Mouse (Mus musculus): Measurements from ENCODE around the gene Ldoc1. TPM values are rescaled to one million over a fixed set of nuclear protein-coding genes. Genes with fewer than 3 reads are reported as not detected.
A peak's percentile ranks its signal among the peaks of the same experiment; 100 is the strongest.

Ldoc1 gene
- polyA plus RNA-seq (2014; fragmentation: Nextera tagmentation; extraction: Ambion mirVana): 0.60 and 0.79 TPM in 2 replicates

GRCm38 (mm10) chrX:61709302-61710033, at the start of gene Ldoc1:
Gene Ldoc1 (plus strand): TSS chrX:61709497.
- DNase-seq (ENCODE audit: low spot score) (peak; percentile 30), ATAC-seq (ENCODE audit: insufficient number of reproducible peaks, low FRiP score, low TSS enrichment, low read depth) (0 out of 2 replicates have a peak, but pooled peaks have one; percentile 60)
- H3K4me1 ChIP-seq (ENCODE audit: control insufficient read depth, insufficient read depth, low read length): no peaks in the 10 kb centered on the region
- H3K9me3 ChIP-seq (ENCODE audit: control insufficient read depth, low read length): no peaks in the 10 kb centered on the region
- no peaks in the 10 kb centered on the region for H3K27me3 ChIP-seq (ENCODE audit: control insufficient read depth, insufficient read depth, low read length)
- H3K36me3 ChIP-seq (ENCODE audit: control insufficient read depth, insufficient read depth, low read length): no peaks in the 10 kb centered on the region
- 39% methylated on average over 34 of the region's 34 CpGs for WGBS
- no peak within 1 kb of the TSS for H3K9ac ChIP-seq (ENCODE audit: low read length)
- H3K4me3 ChIP-seq (ENCODE audit: low read depth, low read length): peak within 1 kb of the TSS; percentile 16; the same call in 1 of the 2 replicates
- H3K4me2 ChIP-seq (ENCODE audit: low read depth, severe bottlenecking): peak within 1 kb of the TSS; percentile 35
- no peak within 1 kb of the TSS for H3K27ac ChIP-seq (replicated peaks; ENCODE audit: low read depth, low read length)

- DNase-seq (ENCODE audit: low spot score): no peak
- Histone ChIP-seq H3K36me3 (ENCODE audit: control insufficient read depth, insufficient read depth, low read length) (no peaks in the 10 kb centered on the region), H3K27me3 (ENCODE audit: control insufficient read depth, insufficient read depth, low read length) (no peaks in the 10 kb centered on the region), H3K9me3 (ENCODE audit: control insufficient read depth, low read length) (no peaks in the 10 kb centered on the region), H3K27ac (replicated peaks; ENCODE audit: low read depth, low read length) (no peak overlapping the region), H3K9ac (ENCODE audit: low read length) (no peak overlapping the region), H3K4me3 (ENCODE audit: low read depth, low read length) (no peak overlapping the region), H3K4me2 (ENCODE audit: low read depth, severe bottlenecking) (no peak overlapping the region), H3K4me1 (ENCODE audit: control insufficient read depth, insufficient read depth, low read length) (no peaks in the 10 kb centered on the region)
- ATAC-seq (ENCODE audit: insufficient number of reproducible peaks, low FRiP score, low TSS enrichment, low read depth): no peak
- 89% methylated on average over 7 of the region's 7 CpGs for WGBS
These were observed 834 bp downstream of the Ldoc1 start for GRCm38 (mm10) chrX:61710131-61710530.

GRCm38 (mm10) chrX:61722281-61723028, 13.2 kb downstream of the Ldoc1 start:
- H3K36me3 ChIP-seq (ENCODE audit: control insufficient read depth, insufficient read depth, low read length): no peaks in the 10 kb centered on the region
- H3K9ac ChIP-seq (ENCODE audit: low read length): no peak overlapping the region
- 30% methylated on average over 12 of the region's 12 CpGs for WGBS
- ATAC-seq (ENCODE audit: insufficient number of reproducible peaks, low FRiP score, low TSS enrichment, low read depth): no peak
- no peaks in the 10 kb centered on the region for H3K27me3 ChIP-seq (ENCODE audit: control insufficient read depth, insufficient read depth, low read length)
- no peak overlapping the region for H3K27ac ChIP-seq (replicated peaks; ENCODE audit: low read depth, low read length)
- no peak overlapping the region for H3K4me3 ChIP-seq (ENCODE audit: low read depth, low read length)
- no peaks in the 10 kb centered on the region for H3K4me1 ChIP-seq (ENCODE audit: control insufficient read depth, insufficient read depth, low read length)
- DNase-seq (ENCODE audit: low spot score): peak; percentile 21
- peak overlapping the region; percentile 12; the same call in 1 of the 2 replicates for H3K4me2 ChIP-seq (ENCODE audit: low read depth, severe bottlenecking)
- H3K9me3 ChIP-seq (ENCODE audit: control insufficient read depth, low read length): no peaks in the 10 kb centered on the region

- no peak for ATAC-seq (ENCODE audit: insufficient number of reproducible peaks, low FRiP score, low TSS enrichment, low read depth)
- no peak overlapping the region for H3K9ac ChIP-seq (ENCODE audit: low read length)
- H3K9me3 ChIP-seq (ENCODE audit: control insufficient read depth, low read length): no peaks in the 10 kb centered on the region
- no peaks in the 10 kb centered on the region for H3K4me1 ChIP-seq (ENCODE audit: control insufficient read depth, insufficient read depth, low read length)
- H3K4me2 ChIP-seq (ENCODE audit: low read depth, severe bottlenecking): no peak overlapping the region; the same call in 1 of the 2 replicates
- H3K36me3 ChIP-seq (ENCODE audit: control insufficient read depth, insufficient read depth, low read length): no peaks in the 10 kb centered on the region
- no peaks in the 10 kb centered on the region for H3K27me3 ChIP-seq (ENCODE audit: control insufficient read depth, insufficient read depth, low read length)
- DNase-seq (ENCODE audit: low spot score): peak; percentile 18
- H3K4me3 ChIP-seq (ENCODE audit: low read depth, low read length): no peak overlapping the region
- WGBS: 64% methylated on average over 9 of the region's 9 CpGs
- no peak overlapping the region for H3K27ac ChIP-seq (replicated peaks; ENCODE audit: low read depth, low read length)
These were observed 14.0 kb downstream of the Ldoc1 start for GRCm38 (mm10) chrX:61723029-61723980.

- no peak for ATAC-seq (ENCODE audit: insufficient number of reproducible peaks, low FRiP score, low TSS enrichment, low read depth)
- 64% methylated on average over 2 of the region's 2 CpGs for WGBS
These were observed 18.4 kb downstream of the Ldoc1 start for GRCm38 (mm10) chrX:61727516-61728310.

More at GRCm38 (mm10) chrX:61727516-61728310, 18.4 kb downstream of the Ldoc1 start:
- H3K27me3 ChIP-seq (ENCODE audit: control insufficient read depth, insufficient read depth, low read length): no peaks in the 10 kb centered on the region
- H3K36me3 ChIP-seq (ENCODE audit: control insufficient read depth, insufficient read depth, low read length): no peaks in the 10 kb centered on the region
- no peak overlapping the region for H3K4me2 ChIP-seq (ENCODE audit: low read depth, severe bottlenecking)
- H3K9me3 ChIP-seq (ENCODE audit: control insufficient read depth, low read length): no peaks in the 10 kb centered on the region
- no peak overlapping the region for H3K27ac ChIP-seq (replicated peaks; ENCODE audit: low read depth, low read length)
- no peaks in the 10 kb centered on the region for H3K4me1 ChIP-seq (ENCODE audit: control insufficient read depth, insufficient read depth, low read length)
- no peak overlapping the region for H3K9ac ChIP-seq (ENCODE audit: low read length)
- DNase-seq (ENCODE audit: low spot score): no peak
- H3K4me3 ChIP-seq (ENCODE audit: low read depth, low read length): no peak overlapping the region

Data from limb, embryonic 11.5 days (tissue).